ENCODE assay signal across 30 mouse cellular contexts in genomic region chr4:139020385-139020784, GRCm38 (mm10). TPM values are rescaled to one million over a fixed set of nuclear protein-coding genes. Genes with fewer than 3 reads are reported as not detected.
DNase-seq lines count a peak whose midpoint lies in the region; ATAC-seq and TF ChIP-seq lines count a peak whose summit lies in the region.
"Had no signal": no experiment of that assay in that cellular context is flagged by ENCODE, and none has a peak within 500 bp of the region (broad histone marks: within the 10 kb centered on the region; RNA-seq: fewer than 3 reads in every experiment).

No protein-coding gene starts in this region.

- 27% methylated on average over 3 of the region's 3 CpGs for WGBS in heart, embryonic 14.5 days
- WGBS in heart, adult 2 months, result 55% methylated on average over 3 of the region's 3 CpGs
- WGBS in intestine, embryonic 16.5 days, result 68% methylated on average over 3 of the region's 3 CpGs

- TF ChIP-seq POLR2A in heart, adult 2 months (IDR thresholded peaks at IDR 0.05; ENCODE audit: insufficient read depth, low read depth, low read length), result no peak

- H3K79me2 ChIP-seq in heart, adult 2 months (replicated peaks; ENCODE audit: control insufficient read depth, insufficient read depth, low read length), result no peaks in the 10 kb centered on the region

- no peak overlapping the region for H3K4me2 ChIP-seq in heart, embryonic 14.5 days (ENCODE audit: low read length)
- peak overlapping the region; percentile 32; the same call in 1 of the 2 replicates for H3K4me2 ChIP-seq in intestine, embryonic 16.5 days (ENCODE audit: low read depth, low read length)
- H3K4me2 ChIP-seq: forebrain, embryonic 15.5 days; heart, embryonic 13.5 days; limb, embryonic 15.5 days had no signal

- H3K36me3 ChIP-seq in heart, embryonic 14.5 days (ENCODE audit: control insufficient read depth, insufficient read depth, low read length), result no peaks in the 10 kb centered on the region; the same call in 1 of the 2 replicates
- no peaks in the 10 kb centered on the region for H3K36me3 ChIP-seq in heart, adult 2 months (ENCODE audit: control insufficient read depth, insufficient read depth, low read length)
- H3K36me3 ChIP-seq in intestine, embryonic 16.5 days (ENCODE audit: control insufficient read depth, insufficient read depth, low read length), result no peaks in the 10 kb centered on the region
- H3K36me3 ChIP-seq: forebrain, embryonic 15.5 days; heart, embryonic 13.5 days; hindbrain, embryonic 10.5 days; limb, embryonic 15.5 days had no signal

- no peak overlapping the region; the same call in 1 of the 2 replicates for H3K9ac ChIP-seq in heart, embryonic 14.5 days (ENCODE audit: low read length)
- no peak overlapping the region for H3K9ac ChIP-seq in heart, adult 2 months (ENCODE audit: low read depth, low read length)
- peak overlapping the region; percentile 38 for H3K9ac ChIP-seq in intestine, embryonic 16.5 days (ENCODE audit: low read depth, low read length)
- H3K9ac ChIP-seq: forebrain, embryonic 15.5 days; heart, embryonic 13.5 days; limb, embryonic 15.5 days; liver, postnatal 0 days had no signal

- no peak overlapping the region for H3K27ac ChIP-seq in heart, embryonic 14.5 days (replicated peaks in 1 of 2; ENCODE audit: control insufficient read depth in 1 of 2, insufficient read depth in 1 of 2, low read depth in 2 of 2, low read length in 2 of 2)
- no peak overlapping the region for H3K27ac ChIP-seq in heart, adult 2 months
- H3K27ac ChIP-seq in intestine, embryonic 16.5 days (ENCODE audit: low read length), result peak overlapping the region; percentile 85
- H3K27ac ChIP-seq: forebrain, embryonic 15.5 days; heart, embryonic 13.5 days; hindbrain, embryonic 10.5 days; hindbrain, postnatal 0 days; limb, embryonic 15.5 days had no signal

- H3K9me3 ChIP-seq in heart, embryonic 14.5 days (ENCODE audit: control insufficient read depth, low read length), result no peaks in the 10 kb centered on the region
- H3K9me3 ChIP-seq in intestine, embryonic 16.5 days (ENCODE audit: control insufficient read depth, low read length), result no peaks in the 10 kb centered on the region
- H3K9me3 ChIP-seq: forebrain, embryonic 15.5 days; heart, embryonic 13.5 days; hindbrain, embryonic 10.5 days; limb, embryonic 15.5 days; megakaryocyte, embryonic 14.5 days had no signal

- no peak overlapping the region for H3K4me3 ChIP-seq in heart, embryonic 14.5 days (ENCODE audit: control insufficient read depth in 1 of 2, insufficient read depth in 1 of 2, low read depth in 1 of 2, low read length in 2 of 2)
- no peak overlapping the region for H3K4me3 ChIP-seq in heart, adult 2 months
- H3K4me3 ChIP-seq in intestine, embryonic 16.5 days (ENCODE audit: low read length), result peak overlapping the region; percentile 27
- H3K4me3 ChIP-seq: forebrain, embryonic 15.5 days; heart, embryonic 13.5 days; hindbrain, embryonic 10.5 days; limb, embryonic 15.5 days; megakaryocyte, embryonic 14.5 days had no signal

- ATAC-seq in heart, embryonic 14.5 days (ENCODE audit: insufficient number of reproducible peaks, insufficient read depth, low FRiP score, low read depth), result 0 out of 2 replicates have a peak, but pooled peaks have one; percentile 20
- ATAC-seq in intestine, embryonic 16.5 days, result no peak
- ATAC-seq: forebrain, embryonic 15.5 days; hindbrain, postnatal 0 days had no signal

- no peak for TF ChIP-seq EP300 in heart, adult 2 months (IDR thresholded peaks at IDR 0.05; ENCODE audit: insufficient read depth, low read depth, low read length)

- no peak for DNase-seq in heart, adult 2 months
- DNase-seq in ovary, postnatal 36 days (ENCODE audit: low spot score), result peak; percentile 59
- DNase-seq in ovary, postnatal 10 days (ENCODE audit: low spot score), result no peak
- no peak for DNase-seq in retina, embryonic 14.5 days (ENCODE audit: low spot score)
- DNase-seq in cerebellum, adult 11 months, result no peak
- DNase-seq: B cell, adult 2 months; cerebellum, adult 9-11 months; embryo, embryonic 11 days; kidney, adult 2 months; kidney, postnatal 10 days; layer of hippocampus, postnatal 36 days; liver, postnatal 0 days; lung, postnatal 14 days; right cerebral cortex, postnatal 14 days had no signal

- intact Hi-C loops in heart, adult 2 months (cut with DNase I), result no loop called here

- peaks cover 11 to 18% of the 10 kb centered on the region in 2 experiments for H3K4me1 ChIP-seq in heart, embryonic 14.5 days (ENCODE audit: control insufficient read depth in 2 of 2, insufficient read depth in 2 of 2, low read length in 2 of 2)
- no peaks in the 10 kb centered on the region; the same call in 1 of the 2 replicates for H3K4me1 ChIP-seq in heart, adult 2 months (ENCODE audit: control insufficient read depth, insufficient read depth, low read length)
- H3K4me1 ChIP-seq in intestine, embryonic 16.5 days (ENCODE audit: control insufficient read depth, insufficient read depth, low read length), result peaks cover 14% of the 10 kb centered on the region; the same call in 1 of the 2 replicates
- H3K4me1 ChIP-seq: limb, embryonic 15.5 days had no signal

- no peak for TF ChIP-seq CTCF in heart, adult 2 months (IDR thresholded peaks at IDR 0.05)

- H3K27me3 ChIP-seq in heart, embryonic 14.5 days (ENCODE audit: control insufficient read depth, insufficient read depth, low read length), result no peaks in the 10 kb centered on the region
- H3K27me3 ChIP-seq in heart, adult 2 months (ENCODE audit: control insufficient read depth, insufficient read depth, low read length), result no peaks in the 10 kb centered on the region
- H3K27me3 ChIP-seq in intestine, embryonic 16.5 days (replicated peaks; ENCODE audit: control insufficient read depth, insufficient read depth, low read length), result no peaks in the 10 kb centered on the region
- H3K27me3 ChIP-seq: forebrain, embryonic 15.5 days; heart, embryonic 13.5 days; limb, embryonic 15.5 days had no signal

RNA-seq across cellular contexts. Expression of gene Tmco4, which starts 47.7 kb away (rescaled TPM):
- polyA plus RNA-seq in heart, embryonic 14.5 days (2014; fragmentation: Nextera tagmentation; extraction: Ambion mirVana), result 4.8 and 5.7 TPM in 2 replicates
- 10 to 100 TPM in 1 of 2 experiments, 1 to 10 TPM in 1; 9.2 to 11.7 TPM for total RNA-seq in heart, adult 2 months (2021)
- 8.4 and 12.2 TPM in 2 replicates for polyA plus RNA-seq in heart, adult 2 months (2012; rRNA removed)
- 16.3 and 17.1 TPM in 2 replicates for polyA plus RNA-seq in intestine, embryonic 16.5 days (2015; fragmentation: Nextera tagmentation; extraction: Ambion mirVana)

RNA-seq across cellular contexts. Expression of gene Rnf186, which starts 53.5 kb away (rescaled TPM):
- polyA plus RNA-seq in heart, embryonic 14.5 days (2014; fragmentation: Nextera tagmentation; extraction: Ambion mirVana), result not detected in 2 replicates
- total RNA-seq in heart, adult 2 months (2021), result not detected
- polyA plus RNA-seq in heart, adult 2 months (2012; rRNA removed), result 2.0 TPM in 1 of 2 replicates, not detected in the other
- 106 and 121 TPM in 2 replicates for polyA plus RNA-seq in intestine, embryonic 16.5 days (2015; fragmentation: Nextera tagmentation; extraction: Ambion mirVana)
- total RNA-seq: granulocyte monocyte progenitor cell, adult 5-6 weeks; hindbrain, postnatal 0 days; layer of hippocampus, adult 18-20 months; layer of hippocampus, postnatal 36 days; left cerebral cortex, postnatal 25 days; midbrain, postnatal 0 days; neutrophil, adult 5-6 weeks had no signal
- polyA plus RNA-seq: embryonic facial prominence, embryonic 14.5 days; forebrain, embryonic 15.5 days; heart, embryonic 13.5 days; hindbrain, embryonic 10.5 days; hindbrain, postnatal 0 days; midbrain, postnatal 0 days had no signal

RNA-seq across cellular contexts. Expression of gene Htr6, which starts 55.0 kb away (rescaled TPM):
- polyA plus RNA-seq in heart, embryonic 14.5 days (2014; fragmentation: Nextera tagmentation; extraction: Ambion mirVana), result not detected in 2 replicates
- total RNA-seq in heart, adult 2 months (2021), result not detected
- polyA plus RNA-seq in heart, adult 2 months (2012; rRNA removed), result not detected in 2 replicates
- 0.05 TPM in 1 of 2 replicates, not detected in the other for polyA plus RNA-seq in intestine, embryonic 16.5 days (2015; fragmentation: Nextera tagmentation; extraction: Ambion mirVana)
- total RNA-seq: granulocyte monocyte progenitor cell, adult 5-6 weeks; neutrophil, adult 5-6 weeks had no signal
- polyA plus RNA-seq: embryonic facial prominence, embryonic 14.5 days; heart, embryonic 13.5 days; kidney, adult 2 months; liver, postnatal 0 days; stomach, embryonic 16.5 days; thymus, postnatal 0 days had no signal

Comparison
In these comparisons a context has a peak if more than half of its experiments do, and no peak if none do; other contexts are left out.
1. RNA of gene Rnf186, which starts 53.5 kb away (polyA plus RNA-seq): 106 to 121 TPM in intestine, embryonic 16.5 days; 2.0 TPM in heart, adult 2 months and not detected in heart, embryonic 14.5 days; every median in the first group is over 10 times any median in the second.